Mouse (Mus musculus) frontal cortex, postnatal 10 days (tissue): ENCODE measurements around the gene Zfp281.

Experiments used
- DNase-seq, 2 experiments: peaks; one replicate each; pipeline ENCODE4 v3.0.0; 2022; ENCODE audit warnings: low spot score in 2 of 2, mixed read lengths in 1 of 2

Gene Zfp281

DNA sequence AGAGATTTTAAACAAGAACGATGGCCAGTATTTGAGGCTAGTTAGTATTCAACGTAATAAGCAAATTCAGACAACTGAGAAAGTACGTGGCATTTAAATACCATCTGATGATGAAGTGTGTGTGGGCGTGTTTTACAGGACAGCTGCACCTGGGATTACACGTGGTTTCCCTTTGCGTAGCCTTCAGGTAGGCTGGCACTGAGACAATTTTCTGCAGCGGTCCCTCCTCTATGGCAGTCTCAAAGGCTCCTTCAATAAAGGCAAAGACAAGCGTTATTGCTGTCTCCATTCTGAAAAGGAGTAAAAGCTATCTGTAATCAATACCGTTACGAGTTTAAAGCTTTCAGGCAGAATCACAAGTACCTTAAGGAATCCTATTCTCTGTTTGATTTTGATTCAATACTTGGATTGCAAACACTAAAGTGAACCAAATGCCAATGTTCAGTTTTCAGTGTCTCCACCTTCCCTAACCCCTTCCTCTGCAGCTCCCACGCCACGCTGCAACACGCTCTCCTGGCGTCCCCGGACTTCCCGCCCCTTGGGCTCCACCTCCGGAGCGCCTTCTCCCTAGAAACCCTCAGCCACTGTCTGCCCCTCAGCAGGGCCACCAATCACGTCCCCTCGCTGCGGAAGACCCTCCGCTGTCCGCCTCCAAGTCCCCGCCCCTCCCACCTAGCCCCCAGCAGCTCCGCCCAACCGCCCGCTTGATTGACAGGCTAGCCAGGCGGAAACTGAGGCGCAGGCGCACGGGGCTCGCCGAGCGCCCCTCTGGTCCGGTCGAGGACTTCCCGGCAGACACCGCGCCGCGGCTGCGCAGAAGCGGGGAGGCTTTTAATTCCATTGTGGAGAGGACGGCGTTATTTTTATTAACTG is at the start of gene Zfp281:
TSS of gene Zfp281 (plus strand) at position 756 of the 873 bp plus-strand sequence.
- peak; percentile 93 to 96 for DNase-seq

GRCm38 (mm10) chr1:136577890-136578663 is 46.6 kb upstream of the Zfp281 start:
- no peak for DNase-seq

DNA sequence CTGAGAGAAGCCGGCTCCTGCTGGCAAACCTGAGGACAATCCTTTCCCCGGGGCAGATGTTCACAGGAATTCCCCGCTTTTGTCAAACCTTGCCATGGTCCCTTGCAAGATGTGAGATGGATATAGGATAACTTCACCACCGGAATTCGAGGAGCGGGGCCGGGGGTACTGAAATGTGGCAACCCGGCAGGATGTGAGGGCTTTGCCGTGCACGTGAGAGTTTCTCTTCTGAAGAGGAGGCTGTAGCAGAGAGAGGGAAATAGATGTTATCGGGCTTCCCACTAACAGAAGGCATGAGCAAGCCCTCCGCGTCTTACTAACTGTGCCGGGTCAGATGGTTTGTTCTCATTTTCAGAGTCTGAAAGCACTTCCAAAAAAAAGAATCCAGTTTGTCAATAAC is 45.3 kb upstream of the Zfp281 start:
- DNase-seq, result no peak

GRCm38 (mm10) chr1:136580266-136580665 is 44.4 kb upstream of the Zfp281 start:
- DNase-seq, result no peak

DNA sequence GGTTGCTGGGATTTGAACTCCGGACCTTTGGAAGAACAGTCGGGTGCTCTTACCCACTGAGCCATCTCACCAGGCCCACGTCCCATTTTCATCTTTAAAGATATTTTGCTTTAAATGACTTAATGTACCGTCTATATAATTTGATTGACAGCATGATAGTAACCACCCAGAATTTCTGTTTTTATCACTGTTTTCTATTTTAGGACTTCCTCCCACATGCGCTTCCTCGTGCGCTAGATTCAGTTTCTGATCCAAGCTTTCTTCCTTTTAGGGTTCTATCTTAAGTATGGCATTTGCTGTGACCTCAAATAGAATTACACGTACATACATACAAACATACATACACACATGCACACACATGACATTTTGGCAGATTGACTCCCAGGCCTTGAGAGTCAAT is 42.9 kb upstream of the Zfp281 start:
- no peak for DNase-seq

GRCm38 (mm10) chr1:136587761-136588405 is 36.8 kb upstream of the Zfp281 start:
- DNase-seq, result no peak

DNA sequence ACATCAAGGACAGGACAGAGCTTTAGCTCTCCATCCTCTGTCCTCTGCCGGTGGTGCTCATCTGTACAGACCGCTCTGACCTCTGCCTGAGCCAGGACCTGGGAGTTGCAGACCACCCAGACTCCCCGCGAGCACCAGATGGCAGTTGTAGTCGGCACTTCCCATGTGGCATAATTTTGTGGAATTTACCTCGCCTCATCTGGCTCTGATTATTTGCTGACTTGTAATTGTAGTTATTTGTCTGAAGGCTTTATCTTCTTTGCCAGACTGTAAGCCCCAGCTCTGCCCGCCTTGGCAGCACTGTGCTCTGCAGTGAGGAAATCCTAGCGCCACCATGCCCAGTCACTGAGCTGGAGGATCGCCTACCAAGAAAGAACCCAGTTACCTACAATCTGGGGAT is 35.8 kb upstream of the Zfp281 start:
- DNase-seq, result no peak

DNA sequence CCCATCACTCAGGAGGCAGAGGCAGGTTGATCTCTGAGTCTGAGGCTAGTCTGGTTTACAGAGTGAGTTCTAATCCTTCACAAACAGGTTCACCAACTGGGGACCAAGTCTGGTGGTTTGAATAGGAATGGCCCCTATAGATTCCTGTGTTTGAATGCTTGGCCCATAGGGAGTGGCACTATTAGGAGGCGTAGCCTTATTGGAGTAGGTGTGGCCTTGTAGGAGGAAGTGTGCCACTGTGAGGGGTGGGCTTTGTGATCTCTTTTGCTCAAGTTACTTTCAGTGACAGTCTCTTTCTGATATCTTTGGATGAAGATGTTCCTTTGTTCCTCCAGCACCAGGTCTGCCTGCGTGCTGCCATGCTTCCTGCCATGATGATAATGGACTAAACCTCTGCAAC is 32.0 kb upstream of the Zfp281 start:
- no peak for DNase-seq

GRCm38 (mm10) chr1:136594235-136594850 is 30.4 kb upstream of the Zfp281 start:
- no peak for DNase-seq

GRCm38 (mm10) chr1:136596821-136597220 is 27.9 kb upstream of the Zfp281 start:
- DNase-seq, result no peak

GRCm38 (mm10) chr1:136598286-136598685 is 26.4 kb upstream of the Zfp281 start:
- DNase-seq, result no peak

DNA sequence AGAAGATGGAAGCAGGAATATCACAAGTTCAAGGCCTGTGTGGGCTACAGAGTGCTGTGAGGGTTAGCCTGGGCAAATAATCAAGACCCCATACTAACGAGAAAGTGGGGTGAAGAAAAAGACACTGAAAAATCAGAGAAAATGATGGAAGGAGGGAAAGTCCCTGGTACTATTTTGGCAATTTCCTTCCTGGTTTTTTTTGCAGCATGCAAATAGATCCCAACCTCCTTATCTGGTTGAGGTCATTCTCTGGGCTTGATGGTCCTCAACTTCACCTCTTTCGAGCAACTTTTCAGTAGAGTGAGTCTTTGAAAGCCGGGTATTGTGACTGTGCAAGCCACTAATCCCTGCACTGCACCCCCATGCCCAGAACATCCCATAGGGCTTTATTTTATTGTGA is 24.6 kb upstream of the Zfp281 start:
- no peak for DNase-seq

DNA sequence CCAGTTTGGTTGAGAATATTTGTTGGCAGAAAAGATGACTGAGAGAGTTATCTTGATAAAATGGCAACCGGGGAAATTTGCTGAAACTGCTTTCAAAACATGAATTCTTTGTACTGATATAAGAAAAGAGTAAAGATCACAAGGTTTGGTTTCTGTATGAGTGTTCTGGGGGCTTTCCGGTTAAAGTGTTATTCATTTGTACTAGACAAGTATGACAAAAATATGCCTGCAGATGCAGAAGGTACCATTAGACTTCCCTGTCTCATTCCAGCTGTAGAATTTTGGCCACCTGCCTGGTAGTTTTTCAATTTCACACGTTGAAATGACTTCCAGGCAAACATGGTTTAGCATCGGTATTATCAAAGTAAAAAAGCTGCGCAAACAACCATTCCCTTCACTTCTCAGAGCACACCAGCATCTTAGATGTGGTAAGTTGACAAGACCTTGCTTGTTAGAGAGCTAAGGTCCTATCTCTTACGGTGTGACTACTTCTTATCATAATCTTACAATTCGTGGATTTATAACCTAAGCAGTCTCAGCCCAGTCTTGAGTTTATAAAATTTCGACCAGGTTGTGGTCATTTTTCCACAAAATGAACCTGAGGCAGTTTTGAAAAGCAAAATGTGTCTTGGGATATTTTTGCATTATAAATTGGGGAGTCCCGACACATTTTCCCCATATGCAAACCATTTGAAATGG is 23.9 kb upstream of the Zfp281 start:
- DNase-seq, result no peak

DNA sequence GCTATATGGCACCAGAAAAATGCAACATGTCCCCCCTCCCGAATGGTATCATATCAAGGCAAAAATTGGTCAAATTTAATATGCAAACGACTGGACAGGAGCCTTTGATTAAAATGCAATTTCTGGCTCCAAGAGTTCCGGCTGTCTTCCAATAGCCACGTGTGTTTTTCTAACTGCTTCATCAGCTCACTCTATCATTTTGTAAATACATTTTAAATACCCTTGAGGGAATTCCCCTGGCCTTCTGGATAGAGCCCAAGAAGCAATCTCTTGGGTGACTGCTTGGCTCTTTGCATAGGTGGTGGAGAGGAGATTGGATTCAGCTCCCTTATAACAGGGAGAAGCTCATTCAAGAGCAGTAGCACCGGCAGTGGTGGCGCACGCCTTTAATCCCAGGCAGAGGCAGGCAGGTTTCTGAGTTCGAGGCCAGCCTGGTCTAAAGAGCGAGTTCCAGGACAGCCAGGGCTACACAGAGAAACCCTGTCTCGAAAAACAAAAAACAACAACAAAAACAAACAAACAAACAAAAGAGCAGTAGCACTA is 23.3 kb upstream of the Zfp281 start:
- DNase-seq, result no peak

DNA sequence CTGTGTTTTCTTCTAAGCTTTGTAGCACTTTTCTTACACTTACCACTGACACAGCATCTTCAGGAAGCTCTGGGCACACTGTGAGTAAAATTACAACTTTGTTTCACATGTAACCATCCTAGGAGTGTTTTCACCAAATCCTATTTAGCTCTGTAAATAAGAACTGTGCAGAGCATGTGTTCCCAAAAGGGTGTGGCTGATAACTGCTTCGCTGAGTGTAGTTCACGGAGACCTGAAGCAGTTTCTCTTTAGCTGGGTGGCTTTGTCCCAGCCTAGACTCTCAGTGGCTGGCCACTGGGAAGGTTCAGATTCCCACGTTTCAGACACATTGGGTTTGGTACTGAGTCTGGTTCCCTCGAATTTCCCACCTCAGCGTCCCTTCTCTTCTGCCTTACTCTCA is 22.4 kb upstream of the Zfp281 start:
- no peak for DNase-seq

DNA sequence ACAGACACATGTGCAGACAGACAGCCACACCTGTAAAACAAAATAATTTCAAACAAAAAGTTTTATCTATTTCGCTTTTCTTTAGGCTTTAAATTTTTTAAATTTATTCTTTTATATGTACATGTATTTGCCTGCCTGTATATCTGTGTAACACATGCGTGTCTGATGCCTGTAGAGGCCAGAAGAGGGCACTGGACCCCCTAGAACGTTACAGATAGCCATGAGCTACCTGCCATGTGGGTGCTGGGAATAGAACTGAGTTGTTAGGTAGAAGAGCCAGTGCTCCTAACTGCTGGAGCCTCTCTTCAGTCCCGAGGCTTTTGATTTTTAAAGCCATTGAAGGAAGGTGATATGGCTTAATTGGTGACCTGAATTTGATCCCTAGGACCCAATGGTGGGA is 20.5 kb upstream of the Zfp281 start:
- no peak for DNase-seq

GRCm38 (mm10) chr1:136605790-136606189 is 18.9 kb upstream of the Zfp281 start:
- no peak for DNase-seq

DNA sequence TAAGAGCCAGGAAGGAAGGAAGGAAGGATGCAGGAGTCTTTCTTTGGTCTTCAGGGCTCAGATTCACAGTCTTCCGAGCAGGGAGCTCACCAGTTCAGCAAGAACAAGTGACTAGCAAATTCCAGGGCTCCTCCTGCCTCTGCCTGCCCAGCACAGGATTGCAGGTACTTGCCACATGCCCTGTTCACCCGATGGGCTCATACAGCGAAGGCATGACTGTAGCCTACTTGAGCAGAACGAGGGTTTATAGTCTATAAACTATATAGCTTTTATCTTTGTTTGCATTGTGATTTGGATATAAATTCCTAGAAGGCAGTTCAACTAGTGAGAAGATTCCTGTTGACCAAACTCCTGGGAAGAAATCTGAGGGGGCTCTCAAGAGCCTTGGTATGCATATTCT is 18.4 kb upstream of the Zfp281 start:
- DNase-seq, result no peak

- no peak for DNase-seq
These were observed 16.1 kb upstream of the Zfp281 start for GRCm38 (mm10) chr1:136608339-136609261.

DNA sequence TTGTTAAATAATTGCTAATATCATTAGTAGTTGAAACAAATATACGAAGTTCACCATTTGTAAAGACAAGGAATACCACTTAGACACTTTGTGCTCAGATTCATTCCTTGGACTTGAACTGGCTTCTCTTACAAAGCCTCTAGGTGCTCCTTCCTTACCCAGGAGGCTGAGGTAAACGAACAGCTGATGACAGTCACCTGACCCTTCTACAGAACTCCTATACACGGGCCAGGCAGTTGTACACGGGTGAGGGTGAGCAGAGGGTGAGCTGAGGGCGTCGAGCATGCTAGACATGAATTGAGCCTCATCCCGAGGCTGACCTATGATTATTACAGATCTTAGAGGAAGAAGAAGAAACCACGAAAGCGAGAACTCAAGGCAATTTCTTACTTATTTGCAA is 12.9 kb upstream of the Zfp281 start:
- DNase-seq, result no peak
